Mouse (Mus musculus): ENCODE data around the gene Psmb6.

DNA sequence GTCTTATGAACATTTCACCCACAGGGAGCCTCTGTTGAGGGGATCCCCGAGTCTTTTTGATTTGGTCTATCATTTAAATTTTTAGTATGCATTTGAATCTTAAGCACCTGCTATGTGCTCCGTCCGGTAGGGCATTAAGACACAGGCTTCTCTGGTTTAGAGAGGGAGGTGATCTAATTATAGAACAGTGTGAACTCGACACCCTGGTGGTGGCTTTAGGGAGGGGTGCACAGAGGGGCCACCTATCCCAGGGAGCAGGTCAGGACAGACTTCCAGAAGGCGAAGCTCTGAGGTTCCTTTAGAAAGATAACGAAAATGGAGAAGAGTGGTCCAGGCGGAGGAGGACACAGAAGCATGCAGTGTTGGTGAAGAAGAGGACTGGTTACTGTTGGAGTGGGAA, 19.3 kb downstream of the Psmb6 start:
- no peak for TF ChIP-seq CTCF (IDR thresholded peaks at IDR 0.05; ENCODE audit: insufficient read depth, low read depth, low read length)
- no peak for TF ChIP-seq POLR2A (IDR thresholded peaks at IDR 0.05; ENCODE audit: insufficient read depth, low read depth, low read length)

All from olfactory bulb, adult 2 months (tissue).